Mouse (Mus musculus) liver, embryonic 16.5 days (tissue): ENCODE measurements around the gene Hip1. TPM values are rescaled to one million over a fixed set of nuclear protein-coding genes. Genes with fewer than 3 reads are reported as not detected.

Source experiments
- ATAC-seq: fragments of 200-750 bp; cut with Nextera tagmentation; 2 replicates; pipeline ENCODE4 v1.8.0; 2017; ENCODE audit warnings: low read depth, mild to moderate bottlenecking, moderate number of reproducible peaks, moderate library complexity
- H3K27ac ChIP-seq: fragments of 300-500 bp; sonication (generic); 2 replicates; pipeline ENCODE4 v1.5.1; 2014; ENCODE audit warnings: mild to moderate bottlenecking, low read length
- H3K27me3 ChIP-seq: fragments of 300-500 bp; sonication (generic); 2 replicates; pipeline ENCODE4 v1.6.1; 2014; ENCODE audit warnings: low read depth, low read length, mixed read lengths; ENCODE audit not compliant: control insufficient read depth, insufficient read depth
- H3K36me3 ChIP-seq: fragments of 300-500 bp; sonication (generic); 2 replicates; pipeline ENCODE4 v1.6.1; 2014; ENCODE audit warnings: mild to moderate bottlenecking; ENCODE audit not compliant: control insufficient read depth, insufficient read depth
- H3K4me1 ChIP-seq: fragments of 300-500 bp; sonication (generic); 2 replicates; pipeline ENCODE4 v1.6.1; 2014; ENCODE audit warnings: low read depth, low read length, mixed read lengths; ENCODE audit not compliant: control insufficient read depth
- H3K4me2 ChIP-seq: fragments of 300-500 bp; sonication (generic); 2 replicates; pipeline ENCODE4 v1.6.1; 2014; ENCODE audit warnings: low read depth, low read length, mixed read lengths
- H3K4me3 ChIP-seq: fragments of 300-500 bp; sonication (generic); 2 replicates; pipeline ENCODE4 v1.5.1; 2014; ENCODE audit warnings: low read depth, mild to moderate bottlenecking, low read length
- H3K9ac ChIP-seq: fragments of 300-500 bp; sonication (generic); 2 replicates; pipeline ENCODE4 v1.6.1; 2014; ENCODE audit warnings: low read depth, low read length
- H3K9me3 ChIP-seq: fragments of 300-500 bp; sonication (generic); replicated peaks from 2 replicates; pipeline ENCODE4 v1.6.1; 2016; ENCODE audit warnings: low read length; ENCODE audit not compliant: control insufficient read depth
- WGBS: fragments of 180-500 bp; shearing (Covaris S2); extraction: QIAGEN DNeasy Blood & Tissue Kit; methylation state at CpG from one replicate; pipeline ENCODE4 v1.1.7; 2014; ENCODE audit not compliant: insufficient replicate concordance; 5-methylcytosine and 5-hydroxymethylcytosine counted together
- polyA plus RNA-seq: library from polyadenylated mRNA; unstranded; fragments of >200 nt; fragmentation: Nextera tagmentation; extraction: Ambion mirVana; gene quantifications from 2 replicates; pipeline ENCODE4 v1.2.1, GENCODE M21; 2015

Hip1 gene
- polyA plus RNA-seq, 1 experiment from 2014 or later = 3.9 TPM

GRCm38 (mm10) chr5:135524087-135524486, 20.8 kb downstream of the Hip1 start:
- Histone ChIP-seq H3K9me3 (no peaks in the 10 kb centered on the region), H3K27ac (no peak overlapping the region)
- no peak for ATAC-seq

GRCm38 (mm10) chr5:135522111-135522722, 22.7 kb downstream of the Hip1 start:
- no peaks in the 10 kb centered on the region for H3K27me3 ChIP-seq
- no peak overlapping the region for H3K4me3 ChIP-seq
- 70% methylated on average over 9 of the region's 9 CpGs for WGBS
- H3K4me2 ChIP-seq = no peak overlapping the region
- no peaks in the 10 kb centered on the region for H3K4me1 ChIP-seq
- H3K27ac ChIP-seq = no peak overlapping the region
- no peak overlapping the region for H3K9ac ChIP-seq
- H3K9me3 ChIP-seq = no peaks in the 10 kb centered on the region
- no peak for ATAC-seq
- H3K36me3 ChIP-seq = no peaks in the 10 kb centered on the region

More at GRCm38 (mm10) chr5:135524087-135524486, 20.8 kb downstream of the Hip1 start:
- Histone ChIP-seq H3K4me3 (no peak overlapping the region), H3K9ac (no peak overlapping the region), H3K27me3 (no peaks in the 10 kb centered on the region), H3K4me1 (no peaks in the 10 kb centered on the region), H3K4me2 (no peak overlapping the region), H3K36me3 (no peaks in the 10 kb centered on the region)
- 52% methylated on average over 2 of the region's 2 CpGs for WGBS

- H3K4me2 ChIP-seq = no peak overlapping the region
- H3K4me1 ChIP-seq = no peaks in the 10 kb centered on the region
- no peaks in the 10 kb centered on the region for H3K36me3 ChIP-seq
- H3K27ac ChIP-seq = no peak overlapping the region
- WGBS = 70% methylated on average over 5 of the region's 5 CpGs
- no peak for ATAC-seq
- H3K9ac ChIP-seq = no peak overlapping the region
- no peaks in the 10 kb centered on the region for H3K27me3 ChIP-seq
- no peaks in the 10 kb centered on the region for H3K9me3 ChIP-seq
- no peak overlapping the region for H3K4me3 ChIP-seq
These were observed 27.5 kb downstream of the Hip1 start for GRCm38 (mm10) chr5:135517348-135517883.

GRCm38 (mm10) chr5:135513131-135513530, 31.8 kb downstream of the Hip1 start:
- Histone ChIP-seq H3K27me3 (no peaks in the 10 kb centered on the region), H3K4me3 (no peak overlapping the region), H3K27ac (no peak overlapping the region), H3K4me2 (no peak overlapping the region), H3K4me1 (no peaks in the 10 kb centered on the region), H3K9ac (no peak overlapping the region), H3K9me3 (no peaks in the 10 kb centered on the region), H3K36me3 (no peaks in the 10 kb centered on the region)
- 51% methylated on average over 4 of the region's 4 CpGs for WGBS
- no peak for ATAC-seq

GRCm38 (mm10) chr5:135511105-135511504, 33.8 kb downstream of the Hip1 start:
- Histone ChIP-seq H3K4me2 (no peak overlapping the region), H3K4me3 (no peak overlapping the region), H3K27ac (no peak overlapping the region), H3K9me3 (no peaks in the 10 kb centered on the region), H3K9ac (no peak overlapping the region), H3K36me3 (no peaks in the 10 kb centered on the region), H3K4me1 (no peaks in the 10 kb centered on the region), H3K27me3 (no peaks in the 10 kb centered on the region)
- WGBS = 44% methylated on average over 5 of the region's 5 CpGs
- ATAC-seq = no peak

- WGBS = 52% methylated on average over 3 of the region's 3 CpGs
- no peak overlapping the region for H3K9ac ChIP-seq
- no peak for ATAC-seq
These were observed 36.6 kb downstream of the Hip1 start for GRCm38 (mm10) chr5:135508284-135508683.

GRCm38 (mm10) chr5:135507561-135508273, 37.2 kb downstream of the Hip1 start:
- Histone ChIP-seq H3K27ac (no peak overlapping the region), H3K4me1 (no peaks in the 10 kb centered on the region), H3K4me2 (no peak overlapping the region), H3K4me3 (no peak overlapping the region), H3K27me3 (no peaks in the 10 kb centered on the region), H3K9me3 (no peaks in the 10 kb centered on the region), H3K9ac (no peak overlapping the region), H3K36me3 (no peaks in the 10 kb centered on the region)
- ATAC-seq = no peak
- WGBS = 67% methylated on average over 18 of the region's 18 CpGs

More at GRCm38 (mm10) chr5:135508284-135508683, 36.6 kb downstream of the Hip1 start:
- Histone ChIP-seq H3K27ac (no peak overlapping the region), H3K9me3 (no peaks in the 10 kb centered on the region), H3K4me3 (no peak overlapping the region), H3K4me1 (no peaks in the 10 kb centered on the region), H3K27me3 (no peaks in the 10 kb centered on the region), H3K36me3 (no peaks in the 10 kb centered on the region), H3K4me2 (no peak overlapping the region)

GRCm38 (mm10) chr5:135505442-135505841, 39.5 kb downstream of the Hip1 start:
- H3K4me3 ChIP-seq = no peak overlapping the region
- H3K4me1 ChIP-seq = no peaks in the 10 kb centered on the region
- no peaks in the 10 kb centered on the region for H3K36me3 ChIP-seq
- no peaks in the 10 kb centered on the region for H3K9me3 ChIP-seq
- H3K27me3 ChIP-seq = no peaks in the 10 kb centered on the region
- no peak overlapping the region for H3K27ac ChIP-seq
- H3K4me2 ChIP-seq = no peak overlapping the region
- H3K9ac ChIP-seq = no peak overlapping the region
- no peak for ATAC-seq
- WGBS = 55% methylated on average over 5 of the region's 5 CpGs

- Histone ChIP-seq H3K9me3 (no peaks in the 10 kb centered on the region), H3K9ac (no peak overlapping the region), H3K27me3 (no peaks in the 10 kb centered on the region), H3K4me1 (no peaks in the 10 kb centered on the region), H3K4me2 (no peak overlapping the region), H3K4me3 (no peak overlapping the region), H3K27ac (no peak overlapping the region), H3K36me3 (no peaks in the 10 kb centered on the region)
- 68% methylated on average over 7 of the region's 7 CpGs for WGBS
- no peak for ATAC-seq
These were observed 42.0 kb downstream of the Hip1 start for GRCm38 (mm10) chr5:135502931-135503330.
